Mouse (Mus musculus): Measurements from ENCODE around the gene Apoo. TPM values are rescaled to one million over a fixed set of nuclear protein-coding genes. Genes with fewer than 3 reads are reported as not detected.
A peak's percentile ranks its signal among the peaks of the same experiment; 100 is the strongest.
"Not testable (repeated sequence)": the region's sequence is repeated elsewhere in the genome, so short reads cannot be mapped to it uniquely, and the experiment has no call there.

Apoo gene
- polyA plus RNA-seq, 1 experiment from 2014 or later, result 105 TPM

GRCm38 (mm10) chrX:94431548-94432375, 64.8 kb downstream of the Apoo start:
- no peaks in the 10 kb centered on the region for H3K36me3 ChIP-seq (ENCODE audit: control insufficient read depth, insufficient read depth, low read length)
- no peaks in the 10 kb centered on the region for H3K4me1 ChIP-seq (ENCODE audit: control insufficient read depth, insufficient read depth, low read length)
- ATAC-seq, result peak; percentile 83
- no peak overlapping the region for H3K9ac ChIP-seq (ENCODE audit: low read depth, low read length)
- H3K4me3 ChIP-seq (ENCODE audit: low read length), result no peak overlapping the region
- H3K4me2 ChIP-seq (ENCODE audit: low read depth, low read length), result no peak overlapping the region
- no peaks in the 10 kb centered on the region for H3K9me3 ChIP-seq (ENCODE audit: control insufficient read depth, low read length)
- 34% methylated on average over 9 of the region's 9 CpGs for WGBS
- H3K27me3 ChIP-seq (replicated peaks; ENCODE audit: control insufficient read depth, insufficient read depth, low read length), result no peaks in the 10 kb centered on the region
- H3K27ac ChIP-seq (ENCODE audit: low read length), result no peak overlapping the region

GRCm38 (mm10) chrX:94445427-94445826, 78.5 kb downstream of the Apoo start:
- not testable (repeated sequence) for H3K27ac ChIP-seq (ENCODE audit: low read length); H3K9me3 ChIP-seq (ENCODE audit: control insufficient read depth, low read length); H3K4me3 ChIP-seq (ENCODE audit: low read length); H3K36me3 ChIP-seq (ENCODE audit: control insufficient read depth, insufficient read depth, low read length); H3K27me3 ChIP-seq (replicated peaks; ENCODE audit: control insufficient read depth, insufficient read depth, low read length); H3K9ac ChIP-seq (ENCODE audit: low read depth, low read length); H3K4me2 ChIP-seq (ENCODE audit: low read depth, low read length); H3K4me1 ChIP-seq (ENCODE audit: control insufficient read depth, insufficient read depth, low read length)
- WGBS, result no CpG with 5 or more reads among the region's 3 CpGs
- ATAC-seq, result 0 out of 2 replicates have a peak, but pooled peaks have one; percentile 38

- H3K27ac ChIP-seq (ENCODE audit: low read length); H3K4me1 ChIP-seq (ENCODE audit: control insufficient read depth, insufficient read depth, low read length); H3K9me3 ChIP-seq (ENCODE audit: control insufficient read depth, low read length); H3K9ac ChIP-seq (ENCODE audit: low read depth, low read length); H3K36me3 ChIP-seq (ENCODE audit: control insufficient read depth, insufficient read depth, low read length); ATAC-seq; H3K4me3 ChIP-seq (ENCODE audit: low read length); H3K27me3 ChIP-seq (replicated peaks; ENCODE audit: control insufficient read depth, insufficient read depth, low read length); H3K4me2 ChIP-seq (ENCODE audit: low read depth, low read length): not testable (repeated sequence)
- WGBS, result 96% methylated on average over 2 of the region's 2 CpGs
These were observed 79.1 kb downstream of the Apoo start for GRCm38 (mm10) chrX:94446021-94446420.

- ATAC-seq; H3K27me3 ChIP-seq (replicated peaks; ENCODE audit: control insufficient read depth, insufficient read depth, low read length); H3K36me3 ChIP-seq (ENCODE audit: control insufficient read depth, insufficient read depth, low read length); H3K9ac ChIP-seq (ENCODE audit: low read depth, low read length); H3K4me2 ChIP-seq (ENCODE audit: low read depth, low read length); H3K9me3 ChIP-seq (ENCODE audit: control insufficient read depth, low read length); H3K27ac ChIP-seq (ENCODE audit: low read length); H3K4me3 ChIP-seq (ENCODE audit: low read length); H3K4me1 ChIP-seq (ENCODE audit: control insufficient read depth, insufficient read depth, low read length): not testable (repeated sequence)
- WGBS, result no CpG with 5 or more reads among the region's 7 CpGs
These were observed 83.3 kb downstream of the Apoo start for GRCm38 (mm10) chrX:94450047-94450881.

- Histone ChIP-seq H3K4me2 (ENCODE audit: low read depth, low read length) (no peak overlapping the region), H3K36me3 (ENCODE audit: control insufficient read depth, insufficient read depth, low read length) (no peaks in the 10 kb centered on the region), H3K27me3 (replicated peaks; ENCODE audit: control insufficient read depth, insufficient read depth, low read length) (peaks cover 10% of the 10 kb centered on the region), H3K27ac (ENCODE audit: low read length) (no peak overlapping the region), H3K4me1 (ENCODE audit: control insufficient read depth, insufficient read depth, low read length) (no peaks in the 10 kb centered on the region), H3K9ac (ENCODE audit: low read depth, low read length) (no peak overlapping the region), H3K4me3 (ENCODE audit: low read length) (no peak overlapping the region), H3K9me3 (ENCODE audit: control insufficient read depth, low read length) (no peaks in the 10 kb centered on the region)
- ATAC-seq, result peak; percentile 46; the same call in 1 of the 2 replicates
- WGBS, result 59% methylated on average over 4 of the region's 4 CpGs
These were observed 92.4 kb downstream of the Apoo start for GRCm38 (mm10) chrX:94459346-94459745.

GRCm38 (mm10) chrX:94461513-94461912, 94.6 kb downstream of the Apoo start:
- H3K4me2 ChIP-seq (ENCODE audit: low read depth, low read length); H3K4me3 ChIP-seq (ENCODE audit: low read length); H3K36me3 ChIP-seq (ENCODE audit: control insufficient read depth, insufficient read depth, low read length); ATAC-seq; H3K9ac ChIP-seq (ENCODE audit: low read depth, low read length); H3K27ac ChIP-seq (ENCODE audit: low read length); H3K9me3 ChIP-seq (ENCODE audit: control insufficient read depth, low read length); H3K4me1 ChIP-seq (ENCODE audit: control insufficient read depth, insufficient read depth, low read length): not testable (repeated sequence)
- WGBS, result no CpG with 5 or more reads among the region's 3 CpGs
- H3K27me3 ChIP-seq (replicated peaks; ENCODE audit: control insufficient read depth, insufficient read depth, low read length), result peaks cover 10% of the 10 kb centered on the region; the same call in 1 of the 2 replicates

- not testable (repeated sequence) for H3K4me3 ChIP-seq (ENCODE audit: low read length); H3K36me3 ChIP-seq (ENCODE audit: control insufficient read depth, insufficient read depth, low read length); H3K9me3 ChIP-seq (ENCODE audit: control insufficient read depth, low read length); H3K4me1 ChIP-seq (ENCODE audit: control insufficient read depth, insufficient read depth, low read length); H3K9ac ChIP-seq (ENCODE audit: low read depth, low read length); H3K27ac ChIP-seq (ENCODE audit: low read length); ATAC-seq; H3K27me3 ChIP-seq (replicated peaks; ENCODE audit: control insufficient read depth, insufficient read depth, low read length); H3K4me2 ChIP-seq (ENCODE audit: low read depth, low read length)
- no CpG with 5 or more reads among the region's 7 CpGs for WGBS
These were observed 95.9 kb downstream of the Apoo start for GRCm38 (mm10) chrX:94462604-94463429.
